ENCODE assay signal across 13 mouse cellular contexts in the genomic region with DNA sequence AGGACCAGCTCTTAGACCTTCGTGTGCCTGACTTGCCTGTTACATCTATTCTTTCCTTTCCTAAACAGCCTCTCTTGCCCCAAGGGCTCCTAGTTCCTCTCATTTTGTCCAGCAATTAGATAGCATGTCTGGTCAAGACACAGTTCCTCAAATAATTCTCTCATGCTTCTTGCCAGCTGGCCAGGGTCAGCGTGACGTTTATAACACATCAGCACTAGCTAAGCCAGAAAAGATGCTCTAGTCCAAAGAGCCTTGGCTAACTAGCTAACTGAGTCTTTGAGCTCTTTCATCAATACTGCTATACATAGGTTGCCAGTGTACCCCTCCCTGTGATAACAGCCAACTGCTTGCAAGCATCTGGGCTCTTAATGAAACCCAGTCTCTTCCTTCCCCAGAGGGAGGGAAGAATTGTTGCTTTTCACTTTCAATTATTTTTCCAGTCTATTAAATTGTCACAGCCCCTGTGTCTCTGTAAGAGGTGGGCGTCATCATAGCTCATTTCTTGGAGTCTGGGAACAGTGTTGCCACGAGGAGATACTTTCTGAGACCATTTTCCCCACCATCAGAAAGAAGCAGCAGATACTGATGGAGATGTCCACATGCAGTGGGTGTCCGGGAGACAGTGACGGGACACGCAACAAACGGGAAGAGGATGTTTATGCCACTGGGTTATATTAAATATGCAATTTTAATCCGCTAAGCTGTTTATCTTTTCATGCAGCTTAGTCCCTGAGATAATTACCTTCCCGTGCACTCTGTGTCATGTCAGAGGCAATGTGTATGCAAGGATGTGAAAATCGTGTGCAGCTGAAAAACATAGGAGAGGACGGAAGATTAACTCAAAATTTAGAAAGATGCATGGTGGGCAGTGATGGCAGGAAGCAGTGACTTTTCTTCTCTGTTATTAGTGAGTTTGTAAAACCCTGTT.
DNase-seq lines count a peak whose midpoint lies in the region; ATAC-seq and TF ChIP-seq lines count a peak whose summit lies in the region.
"Had no signal": no experiment of that assay in that cellular context is flagged by ENCODE, and none has a peak within 500 bp of the region (broad histone marks: within the 10 kb centered on the region; RNA-seq: fewer than 3 reads in every experiment).

No protein-coding gene starts in this region.

- 48% methylated on average over 13 of the region's 13 CpGs for WGBS in midbrain, embryonic 14.5 days
- 84% methylated on average over 13 of the region's 13 CpGs for WGBS in midbrain, embryonic 11.5 days
- 60% methylated on average over 13 of the region's 13 CpGs for WGBS in hindbrain, embryonic 16.5 days

- no peak overlapping the region for H3K9ac ChIP-seq in midbrain, embryonic 14.5 days (replicated peaks; ENCODE audit: low read length)
- no peak overlapping the region for H3K9ac ChIP-seq in midbrain, embryonic 11.5 days (ENCODE audit: low read length)
- H3K9ac ChIP-seq in hindbrain, embryonic 16.5 days (ENCODE audit: low read depth, low read length): no peak overlapping the region
- H3K9ac ChIP-seq: liver, embryonic 12.5 days had no signal

- H3K27me3 ChIP-seq in midbrain, embryonic 14.5 days (ENCODE audit: control insufficient read depth, insufficient read depth, low read length): no peaks in the 10 kb centered on the region
- no peaks in the 10 kb centered on the region for H3K27me3 ChIP-seq in midbrain, embryonic 11.5 days (ENCODE audit: control insufficient read depth, insufficient read depth, low read length)
- H3K27me3 ChIP-seq in hindbrain, embryonic 16.5 days (replicated peaks; ENCODE audit: control insufficient read depth, insufficient read depth, low read length): no peaks in the 10 kb centered on the region
- H3K27me3 ChIP-seq: liver, embryonic 12.5 days had no signal

- intact Hi-C loops in gastrocnemius, adult 2 months (cut with DNase I): no loop called here

- H3K9me3 ChIP-seq in midbrain, embryonic 14.5 days (ENCODE audit: control insufficient read depth, low read length): no peaks in the 10 kb centered on the region
- H3K9me3 ChIP-seq in midbrain, embryonic 11.5 days (ENCODE audit: control insufficient read depth, low read length): no peaks in the 10 kb centered on the region
- no peaks in the 10 kb centered on the region for H3K9me3 ChIP-seq in hindbrain, embryonic 16.5 days (ENCODE audit: control insufficient read depth, low read length)
- H3K9me3 ChIP-seq: liver, embryonic 12.5 days had no signal

- no peak overlapping the region for H3K27ac ChIP-seq in gastrocnemius, adult 2 months
- H3K27ac ChIP-seq in midbrain, embryonic 14.5 days (replicated peaks; ENCODE audit: low read depth, low read length): peak overlapping the region; percentile 58
- H3K27ac ChIP-seq in midbrain, embryonic 11.5 days (ENCODE audit: low read depth, low read length): no peak overlapping the region
- H3K27ac ChIP-seq in hindbrain, embryonic 16.5 days (ENCODE audit: low read depth, low read length): 0 out of 2 replicates have a peak overlapping the region, but pooled peaks have one; percentile 16
- H3K27ac ChIP-seq: kidney, postnatal 0 days; left cerebral cortex, adult 2 months; liver, embryonic 12.5 days had no signal

- peaks cover 7% of the 10 kb centered on the region; the same call in 1 of the 2 replicates for H3K4me1 ChIP-seq in midbrain, embryonic 14.5 days (ENCODE audit: control insufficient read depth, insufficient read depth, low read length)
- H3K4me1 ChIP-seq in midbrain, embryonic 11.5 days (ENCODE audit: control insufficient read depth, insufficient read depth, low read length): no peaks in the 10 kb centered on the region
- peaks cover 6% of the 10 kb centered on the region for H3K4me1 ChIP-seq in hindbrain, embryonic 16.5 days (ENCODE audit: control insufficient read depth, insufficient read depth, low read depth, low read length)
- H3K4me1 ChIP-seq: liver, embryonic 12.5 days had no signal

- H3K4me2 ChIP-seq in midbrain, embryonic 14.5 days (ENCODE audit: low read length): peak overlapping the region; percentile 19
- no peak overlapping the region for H3K4me2 ChIP-seq in midbrain, embryonic 11.5 days
- peak overlapping the region; percentile 21; the same call in 1 of the 2 replicates for H3K4me2 ChIP-seq in hindbrain, embryonic 16.5 days (ENCODE audit: low read length)
- H3K4me2 ChIP-seq: liver, embryonic 12.5 days had no signal

- DNase-seq in gastrocnemius, adult 2 months: peak; percentile 31
- no peak for DNase-seq in gastrocnemius, adult 8-10 months (ENCODE audit: low spot score in 2 of 2)
- peak; percentile 64 for DNase-seq in midbrain, embryonic 14.5 days
- DNase-seq in midbrain, embryonic 11.5 days (ENCODE audit: low spot score, missing footprints): no peak
- peak; percentile 8 for DNase-seq in skeletal muscle tissue, adult 2 months (ENCODE audit: low read depth, low spot score)
- DNase-seq in kidney, postnatal 36 days: no peak
- DNase-seq in testis, postnatal 14 days (ENCODE audit: low spot score): no peak
- DNase-seq: adrenal gland, postnatal 25 days; cerebellum, adult 18-20 months had no signal

- TF ChIP-seq CTCF in gastrocnemius, adult 2 months (IDR thresholded peaks at IDR 0.05): no peak

- no peak overlapping the region for H3K4me3 ChIP-seq in gastrocnemius, adult 2 months
- H3K4me3 ChIP-seq in midbrain, embryonic 14.5 days (replicated peaks; ENCODE audit: low read depth, low read length): no peak overlapping the region
- no peak overlapping the region for H3K4me3 ChIP-seq in midbrain, embryonic 11.5 days (ENCODE audit: low read depth, low read length)
- no peak overlapping the region for H3K4me3 ChIP-seq in hindbrain, embryonic 16.5 days (ENCODE audit: low read length)
- H3K4me3 ChIP-seq: left cerebral cortex, adult 2 months; liver, embryonic 12.5 days had no signal

- no peaks in the 10 kb centered on the region for H3K36me3 ChIP-seq in midbrain, embryonic 14.5 days (ENCODE audit: control insufficient read depth, insufficient read depth, low read length)
- no peaks in the 10 kb centered on the region for H3K36me3 ChIP-seq in midbrain, embryonic 11.5 days (ENCODE audit: control insufficient read depth, insufficient read depth, low read length)
- no peaks in the 10 kb centered on the region for H3K36me3 ChIP-seq in hindbrain, embryonic 16.5 days (ENCODE audit: control insufficient read depth, insufficient read depth, low read length)
- H3K36me3 ChIP-seq: liver, embryonic 12.5 days had no signal

- peak; percentile 20; the same call in 1 of the 2 replicates for ATAC-seq in midbrain, embryonic 14.5 days (ENCODE audit: low FRiP score, low TSS enrichment)
- no peak for ATAC-seq in midbrain, embryonic 11.5 days (ENCODE audit: low FRiP score)
- ATAC-seq in hindbrain, embryonic 16.5 days: peak; percentile 61; the same call in 1 of the 2 replicates
- ATAC-seq: liver, embryonic 12.5 days had no signal

Comparison
In these comparisons a context has a peak if more than half of its experiments do, and no peak if none do; other contexts are left out.
1. DNase-seq: peak in gastrocnemius, adult 2 months (single experiment), midbrain, embryonic 14.5 days (single experiment) and skeletal muscle tissue, adult 2 months (single experiment); none in gastrocnemius, adult 8-10 months (0 of 2), midbrain, embryonic 11.5 days (single experiment), kidney, postnatal 36 days (0 of 2) and testis, postnatal 14 days (single experiment).
2. H3K27ac ChIP-seq: peak in midbrain, embryonic 14.5 days (single experiment) and hindbrain, embryonic 16.5 days (single experiment); none in gastrocnemius, adult 2 months (single experiment) and midbrain, embryonic 11.5 days (single experiment).